Mouse (Mus musculus) lung, postnatal 10 days (tissue): ENCODE results near the gene Cnr1.

Source experiments
- DNase-seq: peaks from one replicate; pipeline ENCODE4 v3.0.0; 2021

Cnr1 gene

DNA sequence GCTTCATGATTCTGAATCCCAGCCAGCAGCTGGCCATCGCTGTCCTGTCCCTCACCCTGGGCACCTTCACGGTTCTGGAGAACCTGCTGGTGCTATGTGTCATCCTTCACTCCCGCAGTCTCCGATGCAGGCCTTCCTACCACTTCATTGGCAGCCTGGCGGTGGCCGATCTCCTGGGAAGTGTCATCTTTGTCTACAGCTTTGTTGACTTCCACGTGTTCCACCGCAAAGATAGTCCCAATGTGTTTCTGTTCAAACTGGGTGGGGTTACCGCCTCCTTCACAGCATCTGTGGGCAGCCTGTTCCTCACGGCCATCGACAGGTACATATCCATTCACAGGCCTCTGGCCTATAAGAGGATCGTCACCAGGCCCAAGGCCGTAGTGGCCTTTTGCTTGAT, 19.5 kb downstream of the Cnr1 start:
- DNase-seq, result no peak

DNA sequence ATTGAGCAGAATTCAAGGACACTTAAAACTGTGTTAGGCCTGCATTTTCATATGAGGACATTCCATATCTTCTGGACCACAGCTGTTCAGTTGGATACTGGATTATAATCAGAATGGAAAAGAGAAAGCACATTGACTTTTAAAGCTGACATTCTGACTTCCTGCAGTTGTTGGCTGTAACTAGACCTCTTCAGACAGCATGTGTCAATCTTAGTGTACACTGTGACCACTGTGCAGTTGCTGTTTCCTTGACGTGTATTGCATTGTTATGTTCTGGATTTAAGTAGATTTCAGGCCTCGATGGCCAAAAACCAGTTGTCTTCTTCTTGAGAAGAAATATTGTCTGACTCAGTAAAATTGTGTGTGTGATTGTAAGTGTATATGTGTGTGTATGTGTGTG, 21.3 kb downstream of the Cnr1 start:
- no peak for DNase-seq

DNA sequence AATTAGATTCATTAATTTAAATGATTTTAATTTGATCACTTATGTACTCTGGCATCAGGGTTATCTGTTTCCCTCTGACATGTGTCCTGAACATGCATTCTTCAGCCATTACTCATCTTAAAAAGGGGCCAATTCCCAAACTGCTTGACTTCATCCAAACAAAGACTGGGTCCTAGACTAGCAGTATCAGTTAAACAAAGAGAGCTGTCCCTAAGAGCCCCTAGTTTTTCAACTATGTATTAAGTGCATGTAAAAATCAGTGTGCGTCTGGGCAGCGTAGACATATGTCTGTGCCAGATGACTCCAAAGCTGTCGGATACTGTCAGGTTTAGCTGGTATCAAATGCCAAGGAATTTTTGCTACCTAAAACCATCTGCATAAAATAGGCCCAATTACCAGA, 23.2 kb downstream of the Cnr1 start:
- no peak for DNase-seq

DNA sequence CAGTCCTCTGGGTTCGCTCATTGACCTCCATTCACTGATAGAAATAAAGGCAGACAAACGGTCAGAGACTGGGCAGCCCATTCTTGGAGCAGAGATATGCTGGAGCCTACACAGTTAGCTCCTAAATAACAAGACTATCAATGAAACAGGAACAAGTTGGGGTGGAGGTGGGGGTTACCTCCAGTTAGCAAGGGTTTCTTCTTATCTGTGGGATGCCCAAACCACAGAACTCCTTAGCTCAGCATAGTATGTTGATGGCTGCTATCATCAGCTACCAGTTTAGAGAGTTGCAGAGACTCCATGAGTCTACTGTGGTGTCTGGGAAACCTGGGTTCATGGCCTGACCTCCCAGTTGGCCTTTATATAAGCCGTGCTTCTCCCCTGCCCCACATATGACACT, 33.0 kb downstream of the Cnr1 start:
- DNase-seq, result no peak

DNA sequence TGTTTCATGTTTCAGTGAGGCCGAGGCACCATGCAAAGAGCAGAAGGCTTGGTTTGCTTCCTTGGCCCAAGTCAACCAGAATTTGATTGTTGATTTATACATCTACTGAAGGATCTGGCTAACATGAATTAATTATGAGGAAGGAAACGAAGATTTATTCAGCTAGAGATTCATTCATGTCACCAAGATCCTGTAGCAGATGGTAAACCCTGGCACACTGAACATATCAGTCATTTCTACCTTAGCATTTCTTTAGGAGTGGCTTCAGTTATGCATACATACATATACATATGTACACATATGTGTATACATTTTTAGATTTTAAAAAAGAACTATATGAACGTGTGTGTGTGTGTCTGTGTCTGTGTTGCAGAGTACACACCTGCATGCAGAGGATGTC, 34.1 kb downstream of the Cnr1 start:
- no peak for DNase-seq

DNA sequence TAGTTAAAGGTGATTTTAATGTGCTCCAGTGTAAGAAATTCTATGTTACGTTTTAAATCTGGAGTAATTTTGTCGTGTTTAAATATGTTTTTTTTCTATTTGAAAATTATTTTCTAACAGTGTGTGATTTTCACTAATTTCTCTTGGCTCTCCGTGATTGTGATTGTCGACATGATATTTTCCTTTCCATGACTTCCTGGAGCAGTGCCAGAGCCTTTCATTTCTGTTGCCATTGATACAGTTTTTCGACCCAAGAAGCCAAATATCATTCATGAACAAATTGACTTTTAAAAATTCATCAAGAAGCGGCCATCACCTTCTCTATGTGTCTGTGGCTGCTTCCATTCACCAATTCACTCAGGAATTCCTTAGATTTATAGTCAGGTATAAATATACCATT, 35.4 kb downstream of the Cnr1 start:
- no peak for DNase-seq

DNA sequence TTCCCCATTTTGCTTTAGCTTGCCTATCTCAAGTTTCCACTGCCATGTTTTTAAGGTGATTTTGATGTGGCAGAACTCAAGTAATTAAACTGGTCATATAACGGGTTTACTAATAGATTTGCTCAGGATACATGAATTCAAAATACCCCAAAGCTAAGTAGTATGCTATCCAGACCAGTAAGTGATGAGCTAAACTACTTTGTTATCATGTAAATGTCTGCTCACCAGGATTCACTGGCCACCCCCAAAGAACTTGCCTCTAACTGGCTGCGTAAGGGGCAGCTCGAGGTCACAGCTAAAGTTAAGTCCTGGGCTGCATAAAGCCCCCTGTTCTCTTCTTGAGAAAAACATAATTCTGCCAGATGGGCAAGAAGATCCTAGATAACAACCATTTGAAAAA, 46.3 kb downstream of the Cnr1 start:
- DNase-seq, result no peak

DNA sequence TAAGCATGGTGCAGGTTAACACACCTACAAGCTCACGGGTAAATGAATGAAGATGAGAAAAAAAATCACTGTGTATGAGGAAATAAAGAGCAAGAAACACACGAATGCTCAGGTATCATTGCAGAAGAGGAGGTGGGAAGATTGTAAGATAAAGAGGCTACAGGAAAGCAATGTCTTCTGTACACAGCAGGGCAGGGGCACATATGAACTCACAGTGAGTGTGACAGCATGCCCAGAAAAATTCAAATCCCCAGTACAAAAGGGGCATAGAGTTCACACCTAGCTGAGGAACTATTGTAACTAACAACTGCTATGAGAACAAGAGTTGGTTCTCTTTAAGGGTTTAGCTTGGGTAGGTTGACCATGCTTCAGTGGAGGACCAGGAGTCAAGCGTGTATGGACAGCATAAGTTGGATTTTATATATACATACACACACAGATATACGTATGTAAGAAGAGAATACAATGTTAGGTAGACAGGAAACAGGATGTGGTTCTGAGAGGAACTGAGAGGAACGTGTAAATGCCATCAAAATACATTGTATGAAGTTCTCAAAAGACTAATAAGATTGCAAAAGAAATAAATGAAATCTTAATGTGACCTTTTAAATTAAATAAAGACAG, 64.2 kb downstream of the Cnr1 start:
- DNase-seq, result no peak

DNA sequence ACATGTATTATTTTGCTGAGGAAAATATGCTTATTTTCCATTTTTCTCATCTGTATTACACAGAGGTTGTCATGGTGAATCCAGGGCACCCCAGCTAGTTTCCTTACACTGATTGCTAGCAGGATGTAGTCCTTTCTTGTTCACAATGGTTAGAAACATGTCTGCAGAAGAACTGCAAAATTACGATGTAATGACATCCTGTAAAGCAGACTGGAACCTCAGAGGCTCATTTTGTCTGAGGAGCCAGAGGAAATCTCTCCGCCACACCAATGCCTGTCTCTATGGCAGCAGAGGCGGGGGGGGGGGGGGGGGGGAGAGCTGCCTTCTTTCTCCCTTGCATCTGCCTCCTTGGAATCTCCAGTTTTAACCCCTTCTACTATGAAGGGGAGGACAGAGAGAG, 68.3 kb downstream of the Cnr1 start:
- no peak for DNase-seq

DNA sequence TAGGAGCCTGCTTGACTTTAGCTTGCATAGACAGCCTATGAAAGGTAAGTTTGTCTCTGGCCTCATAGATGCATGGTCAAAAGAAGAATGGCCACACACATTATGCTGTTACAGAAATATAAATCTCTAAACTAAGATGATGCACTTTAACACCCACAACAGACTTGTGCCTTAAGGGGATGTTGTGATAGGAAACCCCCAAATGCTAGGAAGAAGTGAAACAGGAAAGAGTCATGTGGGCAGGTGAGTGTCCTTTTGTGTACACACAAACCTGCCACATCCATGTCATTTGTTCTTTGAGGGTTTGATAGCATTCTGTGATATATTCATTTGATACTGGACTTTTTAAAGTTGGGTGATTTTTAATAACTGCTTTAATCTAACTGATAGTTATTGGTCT, 72.0 kb downstream of the Cnr1 start:
- DNase-seq, result no peak
